Mouse (Mus musculus) CH12.LX (cell line): ENCODE results near the gene Klhl28. TPM values are rescaled to one million over a fixed set of nuclear protein-coding genes. Genes with fewer than 3 reads are reported as not detected.
A peak's percentile ranks its signal among the peaks of the same experiment; 100 is the strongest.

Source experiments
- DNase-seq: peaks from one replicate; pipeline ENCODE4 v3.0.0-alpha.2; 2013; ENCODE audit errors: extremely low read depth
- H3K27ac ChIP-seq: 2 replicates; pipeline ENCODE4 v1.5.1; 2012; ENCODE audit warnings: low read depth, mild to moderate bottlenecking, control low read depth, moderate library complexity; ENCODE audit not compliant: insufficient read depth
- H3K27me3 ChIP-seq: replicated peaks from 2 replicates; pipeline ENCODE3; 2012; ENCODE audit warnings: inconsistent platforms
- H3K36me3 ChIP-seq, 2 experiments: replicated peaks in 1 of 2; 2 replicates each; pipeline versions ENCODE3 to v1.6.1; 2012; ENCODE audit warnings: inconsistent platforms in 1 of 2, low read length in 1 of 2, mild to moderate bottlenecking in 1 of 2, mixed read lengths in 1 of 2, moderate library complexity in 1 of 2; ENCODE audit not compliant: control insufficient read depth in 1 of 2, insufficient read depth in 1 of 2
- H3K4me1 ChIP-seq, 2 experiments: 2 replicates each; pipeline ENCODE4 v1.6.1; 2012; ENCODE audit warnings: inconsistent platforms in 1 of 2, moderate library complexity in 1 of 2; ENCODE audit not compliant: insufficient read depth in 2 of 2, control insufficient read depth in 1 of 2
- H3K4me2 ChIP-seq: 2 replicates; pipeline ENCODE4 v1.6.1; 2012; ENCODE audit warnings: low read depth, mild to moderate bottlenecking, control low read depth; ENCODE audit not compliant: poor library complexity, insufficient read depth, severe bottlenecking
- H3K4me3 ChIP-seq, 3 experiments: fragments of 150-350 bp in 1 of 3; sonication (generic) in 1 of 3; replicated peaks in 1 of 3; 2 replicates each; pipeline versions ENCODE3 to v1.5.1; 2011 to 2012; ENCODE audit warnings: low read depth in 2 of 3, low read length in 2 of 3, mild to moderate bottlenecking in 2 of 3, moderate library complexity in 2 of 3, control low read depth in 1 of 3, improper control_type of control experiment in 1 of 3, inconsistent platforms in 1 of 3, mixed read lengths in 1 of 3; ENCODE audit not compliant: poor library complexity in 1 of 3
- H3K79me2 ChIP-seq: replicated peaks from 2 replicates; pipeline ENCODE4 v1.6.1; 2012; ENCODE audit warnings: mild to moderate bottlenecking, moderate library complexity; ENCODE audit not compliant: control insufficient read depth, poor library complexity, insufficient read depth, severe bottlenecking; ENCODE audit errors: extremely low read depth
- H3K9ac ChIP-seq: 2 replicates; pipeline ENCODE4 v1.6.1; 2012; ENCODE audit warnings: low read depth, mild to moderate bottlenecking, control low read depth, moderate library complexity; ENCODE audit not compliant: insufficient read depth
- H3K9me3 ChIP-seq: replicated peaks from 2 replicates; pipeline ENCODE3; 2012; ENCODE audit warnings: low read length, inconsistent platforms, mixed read lengths
- BHLHE40 ChIP-seq: IDR thresholded peaks from 2 replicates; pipeline ENCODE4 v1.6.1; 2011; ENCODE audit warnings: mild to moderate bottlenecking, low read depth, low read length, improper control_type of control experiment
- CHD1 ChIP-seq: IDR thresholded peaks from 2 replicates; pipeline ENCODE4 v1.6.1; 2012; ENCODE audit warnings: low read depth, low read length, improper control_type of control experiment, inconsistent platforms
- CHD2 ChIP-seq: IDR thresholded peaks from 2 replicates; pipeline ENCODE4 v1.6.1; 2011; ENCODE audit warnings: low read length, improper control_type of control experiment
- CTCF ChIP-seq, 2 experiments: IDR thresholded peaks in 1 of 2; conservative IDR thresholded peaks in 1 of 2; 2 replicates each; pipeline ENCODE4 v1.5.1; 2011 to 2012; ENCODE audit warnings: low read depth in 2 of 2, low read length in 2 of 2, improper control_type of control experiment in 1 of 2, inconsistent platforms in 1 of 2, mild to moderate bottlenecking in 1 of 2, moderate library complexity in 1 of 2
- E2F4 ChIP-seq: IDR thresholded peaks from 2 replicates; pipeline ENCODE4 v1.6.1; 2011; ENCODE audit warnings: low read depth, low read length, improper control_type of control experiment; ENCODE audit not compliant: insufficient replicate concordance
- ELF1 ChIP-seq: IDR thresholded peaks from 2 replicates; pipeline ENCODE4 v1.6.1; 2014; ENCODE audit warnings: low read depth, mild to moderate bottlenecking, inconsistent platforms, low read length, improper control_type of control experiment
- GABPA ChIP-seq: IDR thresholded peaks from 2 replicates; pipeline ENCODE4 v1.6.1; 2012; ENCODE audit warnings: low read depth, low read length, improper control_type of control experiment, inconsistent platforms; ENCODE audit not compliant: insufficient replicate concordance
- HCFC1 ChIP-seq: IDR thresholded peaks from 2 replicates; pipeline ENCODE4 v1.6.1; 2012; ENCODE audit warnings: low read depth, mild to moderate bottlenecking, inconsistent platforms, low read length, improper control_type of control experiment
- IRF4 ChIP-seq: IDR thresholded peaks from 2 replicates; pipeline ENCODE4 v1.6.1; 2014; ENCODE audit warnings: low read depth, mild to moderate bottlenecking, inconsistent platforms, low read length, improper control_type of control experiment
- JUND ChIP-seq: conservative IDR thresholded peaks from 2 replicates; pipeline ENCODE4 v1.6.1; 2011; ENCODE audit warnings: low read depth, low read length, improper control_type of control experiment
- KAT2A ChIP-seq: IDR thresholded peaks from 2 replicates; pipeline ENCODE4 v1.6.1; 2012; ENCODE audit warnings: low read length, improper control_type of control experiment, inconsistent platforms; ENCODE audit not compliant: insufficient replicate concordance
- MAFK ChIP-seq: IDR thresholded peaks from 2 replicates; pipeline ENCODE4 v1.6.1; 2011; ENCODE audit warnings: low read length, improper control_type of control experiment; ENCODE audit not compliant: insufficient replicate concordance
- MAX ChIP-seq: IDR thresholded peaks from 2 replicates; pipeline ENCODE4 v1.6.1; 2011; ENCODE audit warnings: low read length, improper control_type of control experiment
- MAZ ChIP-seq: IDR thresholded peaks from 2 replicates; pipeline ENCODE4 v1.6.1; 2012; ENCODE audit warnings: low read depth, mild to moderate bottlenecking, inconsistent platforms, low read length, improper control_type of control experiment, moderate library complexity
- MEF2A ChIP-seq: IDR thresholded peaks from 2 replicates; pipeline ENCODE4 v1.6.1; 2014; ENCODE audit warnings: low read depth, mild to moderate bottlenecking, inconsistent platforms, low read length, improper control_type of control experiment, borderline replicate concordance
- MXI1 ChIP-seq: IDR thresholded peaks from 2 replicates; pipeline ENCODE4 v1.6.1; 2011; ENCODE audit warnings: mild to moderate bottlenecking, low read depth, low read length, improper control_type of control experiment
- MYC ChIP-seq: IDR thresholded peaks from 2 replicates; pipeline ENCODE4 v1.6.1; 2011; ENCODE audit warnings: low read depth, mild to moderate bottlenecking, improper control_type of control experiment, low read length
- NELFE ChIP-seq: IDR thresholded peaks from 2 replicates; pipeline ENCODE4 v1.6.1; 2011; ENCODE audit warnings: low read depth, low read length, improper control_type of control experiment
- POLR2A ChIP-seq: IDR thresholded peaks from 2 replicates; pipeline ENCODE4 v1.6.1; 2011; ENCODE audit warnings: low read depth, mild to moderate bottlenecking, improper control_type of control experiment, low read length
- RCOR1 ChIP-seq: conservative IDR thresholded peaks from 2 replicates; pipeline ENCODE4 v1.6.1; 2012; ENCODE audit warnings: low read depth, mild to moderate bottlenecking, inconsistent platforms, low read length, improper control_type of control experiment
- SIN3A ChIP-seq: IDR thresholded peaks from 2 replicates; pipeline ENCODE4 v1.6.1; 2012; ENCODE audit warnings: low read length, improper control_type of control experiment, inconsistent platforms
- TCF12 ChIP-seq: IDR thresholded peaks from 2 replicates; pipeline ENCODE4 v1.6.1; 2014; ENCODE audit warnings: low read depth, mild to moderate bottlenecking, inconsistent platforms, low read length, improper control_type of control experiment
- USF2 ChIP-seq: conservative IDR thresholded peaks from 2 replicates; pipeline ENCODE4 v1.6.1; 2011; ENCODE audit warnings: low read depth, low read length, improper control_type of control experiment
- ZC3H11A ChIP-seq: IDR thresholded peaks from 2 replicates; pipeline ENCODE4 v1.6.1; 2012; ENCODE audit warnings: low read depth, mild to moderate bottlenecking, inconsistent platforms, low read length, improper control_type of control experiment
- ZMIZ1 ChIP-seq: IDR thresholded peaks from 2 replicates; pipeline ENCODE4 v1.6.1; 2012; ENCODE audit warnings: low read depth, mild to moderate bottlenecking, inconsistent platforms, low read length, improper control_type of control experiment
- ZNF384 ChIP-seq: IDR thresholded peaks from 2 replicates; pipeline ENCODE4 v1.6.1; 2012; ENCODE audit warnings: low read depth, low read length, improper control_type of control experiment, inconsistent platforms
- dilution Hi-C: fragments of 300-500 bp; cut with MboI; formaldehyde crosslinking; loops from 2 replicates; pipeline ENCODE4 v1.14.3; 2020; ENCODE audit warnings: low sequenced_read_pairs; ENCODE audit not compliant: extremely low pct_unique_long_range_greater_than_20kb, extremely low pct_ligation_motif_present
- in situ Hi-C: fragments of 300-500 bp; cut with MboI; formaldehyde crosslinking; loops from 3 replicates; pipeline ENCODE4 v1.14.3; 2019; ENCODE audit warnings: low sequenced_read_pairs, low pct_ligation_motif_present, low pct_unique_long_range_greater_than_20kb, mixed read lengths
- polyA plus RNA-seq: library from polyadenylated mRNA; unstranded; fragments of >175 nt; gene quantifications from 2 replicates; pipeline ENCODE4 v1.2.1, GENCODE M21; 2012; ENCODE audit warnings: low read depth; ENCODE audit not compliant: insufficient read length
- total RNA-seq, 2 experiments: library from RNA; depleted of rRNA; stranded (reverse); fragments of 300-350 nt in 1 of 2; fragments of >200 nt in 1 of 2; gene quantifications; 2 replicates each; pipeline ENCODE4 v1.2.3; 2012 to 2014

The Klhl28 gene
- total and polyA plus RNA-seq, 3 experiments: 9.5 to 17.9 (median 16.6) TPM

DNA sequence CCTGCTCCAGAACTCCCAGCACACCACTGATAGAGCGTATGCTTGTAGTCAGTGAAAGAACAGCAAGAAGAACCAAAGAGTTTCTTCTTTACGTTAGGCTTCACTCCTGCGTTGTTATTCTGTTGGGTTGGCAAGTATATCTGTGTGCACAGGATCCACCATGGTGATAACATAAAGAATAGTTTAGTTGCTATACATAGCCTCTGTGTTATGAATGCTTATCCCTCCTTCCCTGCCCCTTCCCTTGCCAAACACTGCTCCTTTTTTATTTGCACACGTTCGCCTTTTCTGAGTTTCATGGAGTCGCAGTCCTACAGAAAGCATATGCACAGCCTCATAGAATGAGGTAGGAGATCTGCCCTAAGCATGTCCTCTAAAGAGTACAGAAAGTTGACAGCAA, 6.7 kb upstream of the Klhl28 start:
- peak overlapping the region; percentile 99 for H3K4me2 ChIP-seq
- H3K4me3 ChIP-seq: peak overlapping the region in 2 of 3 experiments; percentile 31 to 49
- H3K9ac ChIP-seq: peak overlapping the region; percentile 53; the same call in 1 of the 2 replicates
- peaks cover 64% of the 10 kb centered on the region for H3K79me2 ChIP-seq
- in situ Hi-C loops: loop anchor here (25.0 kb wide), 1 partner anchor 190 kb away; the partner anchor contains the start of gene Mis18bp1
- H3K36me3 ChIP-seq: peaks cover 2 to 12% of the 10 kb centered on the region in 2 experiments
- H3K27ac ChIP-seq: peak overlapping the region; percentile 52; the same call in 1 of the 2 replicates
- dilution Hi-C loops: no loop called here
- H3K27me3 ChIP-seq: no peaks in the 10 kb centered on the region
- no peak for DNase-seq
- TF ChIP-seq ZMIZ1 (no peak), MYC (no peak), MEF2A (0 out of 2 replicates have a peak, but pooled peaks have one; percentile 18), SIN3A (peak; percentile 45; the same call in 1 of the 2 replicates), MXI1 (no peak), RCOR1 (no peak), CHD1 (0 out of 2 replicates have a peak, but pooled peaks have one; percentile 53), POLR2A (no peak), MAFK (no peak)
- TF ChIP-seq, all 38 proteins: peak for 3
- H3K4me1 ChIP-seq: peaks cover 3 to 46% of the 10 kb centered on the region in 2 experiments; a peak in 2 of 4 replicates
- H3K9me3 ChIP-seq: no peaks in the 10 kb centered on the region

- in situ Hi-C loops (loop anchor here (25.0 kb wide), 1 partner anchor 191 kb away; the partner anchor contains the start of gene Mis18bp1), dilution Hi-C loops (no loop called here)
- peaks cover 3 to 46% of the 10 kb centered on the region in 2 experiments; a peak in 2 of 4 replicates for H3K4me1 ChIP-seq
- H3K27ac ChIP-seq: no peak overlapping the region
- DNase-seq: no peak
- H3K4me2 ChIP-seq: peak overlapping the region; percentile 94
- H3K9me3 ChIP-seq: no peaks in the 10 kb centered on the region
- H3K36me3 ChIP-seq: peaks cover 0 to 7% of the 10 kb centered on the region in 2 experiments
- H3K4me3 ChIP-seq: peak overlapping the region; percentile 23 to 37 (median 24)
- TF ChIP-seq SIN3A (no peak), ZNF384 (no peak), HCFC1 (no peak), MXI1 (0 out of 2 replicates have a peak, but pooled peaks have one; percentile 20), NELFE (no peak), JUND (no peak), MEF2A (no peak), TCF12 (no peak), MAX (0 out of 2 replicates have a peak, but pooled peaks have one; percentile 46), IRF4 (no peak), ZC3H11A (no peak), KAT2A (no peak), ELF1 (no peak), GABPA (no peak), MYC (peak; percentile 69; the same call in 1 of the 2 replicates), CHD2 (no peak), MAFK (no peak), BHLHE40 (no peak), MAZ (no peak), USF2 (no peak), E2F4 (no peak), CTCF (conservative IDR thresholded peaks at IDR 0.05 in 1 of 2, IDR thresholded peaks at IDR 0.05 in 1 of 2; ENCODE audit: low read depth in 2 of 2, low read length in 2 of 2) (no peak)
- peaks cover 69% of the 10 kb centered on the region for H3K79me2 ChIP-seq
- H3K27me3 ChIP-seq: no peaks in the 10 kb centered on the region
- H3K9ac ChIP-seq: peak overlapping the region; percentile 28; the same call in 1 of the 2 replicates
Measured at GRCm38 (mm10) chr12:64971399-64971798, 6.1 kb upstream of the Klhl28 start.
